Mouse (Mus musculus): ENCODE measurements around the gene Scly. TPM values are rescaled to one million over a fixed set of nuclear protein-coding genes. Genes with fewer than 3 reads are reported as not detected.

Scly gene
- polyA plus RNA-seq, 1 experiment: 10.2 TPM

DNA sequence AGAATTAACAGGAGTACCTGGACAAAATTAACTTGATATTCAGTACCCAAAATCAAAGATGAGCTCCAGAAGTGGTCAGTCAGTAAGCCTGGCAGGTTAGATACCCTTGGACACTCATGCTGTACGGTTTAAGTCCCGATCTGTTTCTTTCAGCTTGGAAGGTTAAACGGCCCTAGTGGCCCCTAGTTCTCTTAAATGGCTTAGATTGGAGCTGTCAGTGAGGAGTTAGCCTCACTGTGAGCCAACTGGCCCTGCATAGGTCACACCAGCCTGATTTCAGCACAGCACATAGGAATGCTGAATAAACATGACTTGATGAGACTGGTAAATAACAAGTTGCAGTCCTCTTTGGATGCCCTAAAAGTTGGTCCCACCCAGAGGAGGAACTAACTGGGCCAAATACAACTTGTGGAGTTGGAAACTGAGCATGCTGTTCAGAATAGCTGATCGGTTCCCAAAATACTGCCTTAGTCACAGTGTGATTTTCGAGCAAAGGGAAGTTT lies 46.9 kb upstream of the Scly start:
- Histone ChIP-seq H3K27me3 (ENCODE audit: control insufficient read depth, insufficient read depth, insufficient read length) (no peaks in the 10 kb centered on the region), H3K4me3 (ENCODE audit: insufficient read depth, poor library complexity, severe bottlenecking) (peak overlapping the region; percentile 88), H3K36me3 (ENCODE audit: control insufficient read depth, insufficient read depth) (peaks cover 14% of the 10 kb centered on the region), H3K79me3 (ENCODE audit: low read depth) (peaks cover 56% of the 10 kb centered on the region), H3K79me2 (ENCODE audit: control insufficient read depth, insufficient read depth) (peaks cover 69% of the 10 kb centered on the region), H3ac (ENCODE audit: control insufficient read depth, insufficient read length, low read depth) (peak overlapping the region; percentile 96)
- TF ChIP-seq MAX (IDR thresholded peaks at IDR 0.05) (no peak), CEBPB (IDR thresholded peaks at IDR 0.05; ENCODE audit: low read depth) (no peak), CTCF (IDR thresholded peaks at IDR 0.05; ENCODE audit: control insufficient read depth, insufficient read depth, insufficient read length) (no peak), MYOG (IDR thresholded peaks at IDR 0.05; ENCODE audit: control insufficient read depth, extremely low read depth, insufficient read length) (no peak), FOSL1 (IDR thresholded peaks at IDR 0.05; ENCODE audit: insufficient read depth, low read length, poor library complexity, severe bottlenecking) (no peak), USF1 (IDR thresholded peaks at IDR 0.05; ENCODE audit: low read depth) (no peak), MYOD1 (IDR thresholded peaks at IDR 0.05; ENCODE audit: control insufficient read depth, insufficient read length, low read depth) (no peak)

DNA sequence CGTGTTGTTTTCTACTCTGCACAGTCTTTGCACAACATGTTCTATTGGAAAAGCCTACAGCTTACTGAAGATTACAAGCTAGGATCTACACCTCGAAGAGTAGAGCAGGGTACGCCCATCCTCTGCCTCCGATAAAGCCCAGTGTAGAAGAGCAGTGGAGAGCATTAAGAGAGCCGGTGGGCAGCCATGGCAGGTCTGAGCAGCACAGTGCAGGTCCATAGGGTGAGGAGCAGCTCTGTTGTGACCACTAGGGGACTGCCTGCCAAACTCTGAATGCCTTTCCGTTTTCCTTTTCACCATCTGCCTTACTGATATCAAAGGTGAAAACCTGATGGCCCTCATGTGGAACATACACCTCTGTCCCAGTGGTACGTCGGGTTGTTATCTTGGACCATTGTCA lies 46.2 kb upstream of the Scly start:
- TF ChIP-seq CTCF (IDR thresholded peaks at IDR 0.05; ENCODE audit: control insufficient read depth, insufficient read depth, insufficient read length): peak; percentile 35
- TF ChIP-seq FOSL1 (IDR thresholded peaks at IDR 0.05; ENCODE audit: insufficient read depth, low read length, poor library complexity, severe bottlenecking): no peak
- H3K4me3 ChIP-seq (ENCODE audit: insufficient read depth, poor library complexity, severe bottlenecking): no peak overlapping the region

DNA sequence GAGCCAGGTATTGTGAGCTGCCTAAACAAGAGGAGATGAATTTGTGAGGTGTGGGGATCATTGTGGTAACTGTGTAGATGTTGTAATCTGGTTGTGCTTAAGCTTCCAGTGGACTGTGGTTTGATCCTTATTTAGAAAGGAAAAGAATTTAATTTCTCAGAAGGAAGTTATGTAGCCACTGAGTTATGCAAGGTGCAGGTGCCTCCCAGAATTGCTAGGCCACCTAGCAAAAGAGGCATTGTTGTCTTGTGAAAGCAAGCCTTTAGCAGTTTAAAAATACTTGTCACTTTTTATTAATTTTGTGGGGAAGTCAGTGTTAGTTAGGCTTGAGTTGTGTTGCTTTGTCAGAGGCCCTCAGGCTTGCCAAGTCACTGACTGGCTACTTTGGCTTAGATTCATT lies 40.2 kb upstream of the Scly start:
- no peak for TF ChIP-seq FOSL1 (IDR thresholded peaks at IDR 0.05; ENCODE audit: insufficient read depth, low read length, poor library complexity, severe bottlenecking)
- TF ChIP-seq MYOD1 (IDR thresholded peaks at IDR 0.05; ENCODE audit: control insufficient read depth, insufficient read length, low read depth): no peak
- TF ChIP-seq CEBPB (IDR thresholded peaks at IDR 0.05; ENCODE audit: low read depth): no peak
- peaks cover 100% of the 10 kb centered on the region for H3K79me2 ChIP-seq (ENCODE audit: control insufficient read depth, insufficient read depth)
- H3K27me3 ChIP-seq (ENCODE audit: control insufficient read depth, insufficient read depth, insufficient read length): no peaks in the 10 kb centered on the region
- H3K36me3 ChIP-seq (ENCODE audit: control insufficient read depth, insufficient read depth): peaks cover 20% of the 10 kb centered on the region
- no peak overlapping the region for H3K4me3 ChIP-seq (ENCODE audit: insufficient read depth, poor library complexity, severe bottlenecking)
- H3ac ChIP-seq (ENCODE audit: control insufficient read depth, insufficient read length, low read depth): no peak overlapping the region
- H3K79me3 ChIP-seq (ENCODE audit: low read depth): peaks cover 95% of the 10 kb centered on the region

More for the DNA sequence above, 46.2 kb upstream of the Scly start:
- Histone ChIP-seq H3K79me3 (ENCODE audit: low read depth) (peaks cover 63% of the 10 kb centered on the region), H3K79me2 (ENCODE audit: control insufficient read depth, insufficient read depth) (peaks cover 76% of the 10 kb centered on the region), H3K36me3 (ENCODE audit: control insufficient read depth, insufficient read depth) (peaks cover 14% of the 10 kb centered on the region), H3K27me3 (ENCODE audit: control insufficient read depth, insufficient read depth, insufficient read length) (no peaks in the 10 kb centered on the region), H3ac (ENCODE audit: control insufficient read depth, insufficient read length, low read depth) (no peak overlapping the region)

DNA sequence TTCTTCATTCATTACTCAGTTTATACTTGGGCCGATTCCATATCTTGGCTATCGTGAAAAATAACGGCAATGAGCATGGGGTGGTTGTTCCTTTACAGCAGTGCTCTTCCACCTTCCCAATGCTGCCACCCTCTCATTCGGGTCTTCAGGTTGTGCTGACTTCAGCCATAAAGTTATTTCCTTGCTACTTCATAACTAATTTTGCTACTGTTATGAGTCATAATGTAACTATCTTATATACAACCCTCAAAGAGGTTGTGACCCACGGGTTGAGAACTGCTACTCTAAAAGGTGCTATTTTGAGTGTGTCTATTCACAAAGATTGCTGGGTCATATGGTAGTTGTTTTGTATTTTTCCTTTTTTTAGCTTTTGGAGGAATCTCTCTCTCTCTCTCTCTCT lies 38.3 kb upstream of the Scly start:
- no peak overlapping the region for H3K4me3 ChIP-seq (ENCODE audit: insufficient read depth, poor library complexity, severe bottlenecking)
- TF ChIP-seq MAX (IDR thresholded peaks at IDR 0.05) (no peak), CEBPB (IDR thresholded peaks at IDR 0.05; ENCODE audit: low read depth) (no peak), USF1 (IDR thresholded peaks at IDR 0.05; ENCODE audit: low read depth) (no peak), MYOG (IDR thresholded peaks at IDR 0.05; ENCODE audit: control insufficient read depth, extremely low read depth, insufficient read length) (no peak), FOSL1 (IDR thresholded peaks at IDR 0.05; ENCODE audit: insufficient read depth, low read length, poor library complexity, severe bottlenecking) (no peak), MYOD1 (IDR thresholded peaks at IDR 0.05; ENCODE audit: control insufficient read depth, insufficient read length, low read depth) (no peak), CTCF (IDR thresholded peaks at IDR 0.05; ENCODE audit: control insufficient read depth, insufficient read depth, insufficient read length) (no peak)
- peaks cover 97% of the 10 kb centered on the region for H3K79me2 ChIP-seq (ENCODE audit: control insufficient read depth, insufficient read depth)
- peaks cover 87% of the 10 kb centered on the region for H3K79me3 ChIP-seq (ENCODE audit: low read depth)
- H3ac ChIP-seq (ENCODE audit: control insufficient read depth, insufficient read length, low read depth): no peak overlapping the region
- H3K27me3 ChIP-seq (ENCODE audit: control insufficient read depth, insufficient read depth, insufficient read length): no peaks in the 10 kb centered on the region
- H3K36me3 ChIP-seq (ENCODE audit: control insufficient read depth, insufficient read depth): peaks cover 27% of the 10 kb centered on the region

DNA sequence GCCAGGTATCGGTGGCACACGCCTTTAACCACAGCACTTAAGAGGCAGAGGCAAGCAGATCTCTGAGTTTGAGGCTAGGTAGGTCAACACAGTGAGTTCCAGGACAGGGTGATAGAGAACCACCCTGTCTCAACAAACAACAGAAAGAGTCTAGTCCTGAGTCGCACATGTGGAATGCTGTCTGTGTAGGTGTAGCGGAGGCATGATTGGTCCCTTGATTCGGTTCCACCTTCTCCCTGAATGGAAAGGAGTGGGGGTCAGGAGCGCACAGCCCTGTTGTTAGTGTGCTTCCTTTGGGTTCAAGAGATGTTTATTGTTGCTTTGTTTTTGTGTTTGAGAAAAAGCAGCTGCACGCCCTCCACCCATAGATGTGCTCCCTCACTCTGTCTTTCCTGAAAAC lies 35.6 kb upstream of the Scly start:
- H3K79me3 ChIP-seq (ENCODE audit: low read depth): peaks cover 67% of the 10 kb centered on the region
- no peak overlapping the region for H3K4me3 ChIP-seq (ENCODE audit: insufficient read depth, poor library complexity, severe bottlenecking)
- no peaks in the 10 kb centered on the region for H3K27me3 ChIP-seq (ENCODE audit: control insufficient read depth, insufficient read depth, insufficient read length)
- H3K79me2 ChIP-seq (ENCODE audit: control insufficient read depth, insufficient read depth): peaks cover 87% of the 10 kb centered on the region
- TF ChIP-seq FOSL1 (IDR thresholded peaks at IDR 0.05; ENCODE audit: insufficient read depth, low read length, poor library complexity, severe bottlenecking): no peak
- TF ChIP-seq MYOG (IDR thresholded peaks at IDR 0.05; ENCODE audit: control insufficient read depth, extremely low read depth, insufficient read length): no peak
- TF ChIP-seq CEBPB (IDR thresholded peaks at IDR 0.05; ENCODE audit: low read depth): no peak
- TF ChIP-seq MAX (IDR thresholded peaks at IDR 0.05): no peak
- TF ChIP-seq USF1 (IDR thresholded peaks at IDR 0.05; ENCODE audit: low read depth): no peak
- TF ChIP-seq MYOD1 (IDR thresholded peaks at IDR 0.05; ENCODE audit: control insufficient read depth, insufficient read length, low read depth): no peak
- no peak for TF ChIP-seq CTCF (IDR thresholded peaks at IDR 0.05; ENCODE audit: control insufficient read depth, insufficient read depth, insufficient read length)
- H3K36me3 ChIP-seq (ENCODE audit: control insufficient read depth, insufficient read depth): peaks cover 38% of the 10 kb centered on the region
- H3ac ChIP-seq (ENCODE audit: control insufficient read depth, insufficient read length, low read depth): no peak overlapping the region

DNA sequence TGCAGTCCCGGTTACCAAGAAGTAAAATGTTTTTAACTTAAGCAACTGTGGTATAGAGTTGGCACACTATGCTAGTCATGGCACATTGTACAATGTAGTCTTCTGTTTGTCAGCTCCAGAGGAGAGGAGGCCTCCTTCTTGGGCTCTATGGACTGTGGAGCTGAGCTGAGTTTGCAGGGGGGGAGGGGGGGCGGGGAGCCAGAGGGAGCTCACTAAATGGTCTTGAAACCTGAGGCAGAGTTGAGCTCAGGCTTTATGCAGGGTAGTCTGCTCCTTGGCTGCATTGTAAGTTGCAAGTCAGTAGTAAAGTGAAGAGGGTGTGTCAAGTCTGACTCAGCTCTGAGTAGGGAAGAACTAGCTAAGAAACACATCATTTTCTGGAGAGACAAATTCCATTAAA lies 25.9 kb upstream of the Scly start:
- Histone ChIP-seq H3K4me3 (ENCODE audit: insufficient read depth, poor library complexity, severe bottlenecking) (no peak overlapping the region), H3K79me3 (ENCODE audit: low read depth) (peaks cover 24% of the 10 kb centered on the region), H3ac (ENCODE audit: control insufficient read depth, insufficient read length, low read depth) (no peak overlapping the region), H3K79me2 (ENCODE audit: control insufficient read depth, insufficient read depth) (peaks cover 63% of the 10 kb centered on the region), H3K27me3 (ENCODE audit: control insufficient read depth, insufficient read depth, insufficient read length) (no peaks in the 10 kb centered on the region), H3K36me3 (ENCODE audit: control insufficient read depth, insufficient read depth) (peaks cover 57% of the 10 kb centered on the region)
- TF ChIP-seq MYOD1 (IDR thresholded peaks at IDR 0.05; ENCODE audit: control insufficient read depth, insufficient read length, low read depth): no peak
- no peak for TF ChIP-seq CEBPB (IDR thresholded peaks at IDR 0.05; ENCODE audit: low read depth)
- TF ChIP-seq MAX (IDR thresholded peaks at IDR 0.05): no peak
- no peak for TF ChIP-seq MYOG (IDR thresholded peaks at IDR 0.05; ENCODE audit: control insufficient read depth, extremely low read depth, insufficient read length)
- TF ChIP-seq CTCF (IDR thresholded peaks at IDR 0.05; ENCODE audit: control insufficient read depth, insufficient read depth, insufficient read length): no peak
- TF ChIP-seq FOSL1 (IDR thresholded peaks at IDR 0.05; ENCODE audit: insufficient read depth, low read length, poor library complexity, severe bottlenecking): no peak
